Mouse (Mus musculus) midbrain, embryonic 14.5 days (tissue): ENCODE measurements at regions not wholly inside any gene's neighbourhood (a gene's known extent, or its start where the extent isn't known, plus 50 kb on each side); places are given as distances from the start of the nearest gene placed in this dataset.

ENCODE experiments used
- ATAC-seq: fragments of 200-750 bp; cut with Nextera tagmentation; 2 replicates; pipeline ENCODE4 v1.8.0; 2017; ENCODE audit warnings: moderate number of reproducible peaks, moderate library complexity; ENCODE audit not compliant: low FRiP score, low TSS enrichment
- DNase-seq: peaks from one replicate; pipeline ENCODE4 v3.0.0-alpha.2; 2015
- H3K27ac ChIP-seq: fragments of 300-500 bp; sonication (generic); replicated peaks from 2 replicates; pipeline ENCODE4 v1.5.1; 2014; ENCODE audit warnings: mild to moderate bottlenecking, low read depth, low read length, moderate library complexity
- H3K27me3 ChIP-seq: fragments of 300-500 bp; sonication (generic); 2 replicates; pipeline ENCODE4 v1.6.1; 2014; ENCODE audit warnings: low read length, control low read depth, mixed read lengths; ENCODE audit not compliant: control insufficient read depth, insufficient read depth
- H3K36me3 ChIP-seq: fragments of 300-500 bp; sonication (generic); 2 replicates; pipeline ENCODE4 v1.6.1; 2014; ENCODE audit warnings: low read length, control low read depth; ENCODE audit not compliant: control insufficient read depth, insufficient read depth
- H3K4me1 ChIP-seq: fragments of 300-500 bp; sonication (generic); 2 replicates; pipeline ENCODE4 v1.6.1; 2014; ENCODE audit warnings: mild to moderate bottlenecking, antibody characterized with exemption, low read length, control low read depth; ENCODE audit not compliant: control insufficient read depth, insufficient read depth
- H3K4me2 ChIP-seq: fragments of 300-500 bp; sonication (generic); 2 replicates; pipeline ENCODE4 v1.6.1; 2014; ENCODE audit warnings: mild to moderate bottlenecking, low read length, moderate library complexity
- H3K4me3 ChIP-seq: fragments of 300-500 bp; sonication (generic); replicated peaks from 2 replicates; pipeline ENCODE4 v1.5.1; 2014; ENCODE audit warnings: low read depth, low read length
- H3K9ac ChIP-seq: fragments of 300-500 bp; sonication (generic); replicated peaks from 2 replicates; pipeline ENCODE4 v1.6.1; 2014; ENCODE audit warnings: mild to moderate bottlenecking, low read length, moderate library complexity
- H3K9me3 ChIP-seq: fragments of 300-500 bp; sonication (generic); 2 replicates; pipeline ENCODE4 v1.6.1; 2016; ENCODE audit warnings: low read length, control low read depth, mixed read lengths; ENCODE audit not compliant: control insufficient read depth
- WGBS: fragments of 180-500 bp; shearing (Covaris S2); extraction: QIAGEN DNeasy Blood & Tissue Kit; methylation state at CpG from one replicate; pipeline ENCODE4 v1.1.7; 2014; 5-methylcytosine and 5-hydroxymethylcytosine counted together

DNA sequence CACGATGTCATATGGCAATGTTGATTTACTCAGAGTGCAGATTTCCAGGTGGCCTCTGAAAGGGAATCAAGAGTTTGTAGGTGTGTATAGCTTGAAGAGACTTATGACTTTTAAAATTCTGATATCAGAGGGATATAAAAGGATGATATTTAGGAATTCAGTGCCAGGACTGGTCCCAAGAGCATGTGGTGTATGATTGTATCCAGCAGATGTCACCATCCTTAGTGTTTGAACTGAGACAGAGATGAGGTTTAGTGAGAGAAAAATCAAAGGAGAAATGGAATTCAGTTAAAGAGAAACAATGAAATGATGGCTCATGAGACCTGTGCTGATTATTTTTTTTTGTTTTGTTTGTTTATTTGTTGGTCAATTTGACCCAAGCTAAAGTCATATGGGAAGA lies 94.4 kb upstream of the Agtr2 start:
- H3K9me3 ChIP-seq = no peaks in the 10 kb centered on the region
- H3K36me3 ChIP-seq = no peaks in the 10 kb centered on the region
- WGBS = 70% methylated on average over 1 of the region's 1 CpGs
- no peak overlapping the region for H3K4me2 ChIP-seq
- ATAC-seq (no peak), DNase-seq (no peak)
- H3K4me1 ChIP-seq = no peaks in the 10 kb centered on the region
- no peak overlapping the region for H3K27ac ChIP-seq
- H3K9ac ChIP-seq = no peak overlapping the region
- H3K4me3 ChIP-seq = no peak overlapping the region
- no peaks in the 10 kb centered on the region for H3K27me3 ChIP-seq

DNA sequence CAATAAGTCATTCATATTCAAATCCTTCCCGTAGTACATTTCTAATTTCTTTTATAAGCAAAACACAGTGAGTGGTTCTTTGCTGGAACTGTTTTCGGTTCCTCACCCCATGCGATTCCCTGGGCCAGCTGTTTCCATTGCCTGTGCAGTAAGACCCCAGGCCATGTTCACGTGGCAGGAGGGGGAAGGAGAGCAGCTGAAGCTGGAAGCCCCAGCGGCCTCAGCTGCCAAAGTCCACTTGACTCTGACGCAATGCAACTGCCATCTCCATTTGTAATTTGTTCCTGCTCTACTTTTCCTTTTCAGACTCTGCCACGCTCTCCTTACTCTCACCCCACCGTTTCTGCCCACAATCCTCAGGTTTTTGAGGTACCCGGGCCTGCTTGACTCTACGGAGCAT lies 91.1 kb upstream of the Agtr2 start:
- Histone ChIP-seq H3K4me2 (no peak overlapping the region), H3K27me3 (no peaks in the 10 kb centered on the region), H3K4me3 (no peak overlapping the region), H3K4me1 (no peaks in the 10 kb centered on the region), H3K9me3 (no peaks in the 10 kb centered on the region), H3K9ac (no peak overlapping the region), H3K36me3 (no peaks in the 10 kb centered on the region), H3K27ac (no peak overlapping the region)
- ATAC-seq (no peak), DNase-seq (no peak)
- WGBS = 80% methylated on average over 10 of the region's 10 CpGs

DNA sequence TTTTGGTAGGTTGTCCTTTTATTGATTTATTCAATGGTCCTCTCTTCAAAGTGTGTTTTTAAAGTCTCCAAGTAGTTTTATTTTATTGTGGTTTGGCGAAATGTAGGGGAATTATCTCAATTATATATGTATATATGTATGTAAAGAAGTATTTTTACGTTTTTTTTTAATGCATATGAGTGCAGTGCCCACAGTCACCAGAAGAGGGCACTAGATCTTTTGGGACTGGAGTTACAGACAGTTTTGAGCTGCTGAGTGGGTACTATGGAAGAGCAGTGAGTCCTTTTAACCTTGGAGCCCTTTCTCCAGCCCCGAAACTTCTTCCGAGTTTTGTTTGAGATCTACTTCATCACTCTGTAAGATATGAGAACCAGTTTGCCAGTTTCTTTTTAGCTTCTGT lies 59.5 kb upstream of the Agtr2 start:
- H3K27me3 ChIP-seq = no peaks in the 10 kb centered on the region
- DNase-seq = no peak
- H3K9me3 ChIP-seq = no peaks in the 10 kb centered on the region
- no peak overlapping the region for H3K4me3 ChIP-seq
- whole genome bisulfite sequencing = 56% methylated on average over 4 of the region's 4 CpGs
- H3K36me3 ChIP-seq = no peaks in the 10 kb centered on the region
- ATAC-seq = no peak
- no peak overlapping the region for H3K27ac ChIP-seq
- no peak overlapping the region for H3K9ac ChIP-seq
- no peaks in the 10 kb centered on the region for H3K4me1 ChIP-seq
- H3K4me2 ChIP-seq = no peak overlapping the region

DNA sequence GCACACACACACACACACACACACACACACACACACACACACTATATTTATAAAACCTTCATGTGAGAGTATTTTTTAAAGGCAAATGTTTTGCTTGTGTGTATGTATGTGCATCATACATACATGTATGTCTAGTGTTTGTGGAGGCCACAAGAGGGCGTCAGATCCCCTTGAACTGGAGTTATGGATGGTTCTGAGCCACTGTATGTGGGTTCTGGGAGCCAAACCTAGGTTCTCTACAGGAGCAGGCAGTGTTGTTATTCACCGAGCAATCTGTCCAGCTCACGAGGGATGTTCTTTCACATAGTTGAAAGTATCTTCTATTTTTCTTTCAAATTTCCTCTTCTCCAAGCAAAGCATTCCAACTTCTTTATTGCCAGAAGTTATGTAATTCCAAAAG lies 56.3 kb upstream of the Agtr2 start:
- 68% methylated on average over 3 of the region's 3 CpGs for WGBS
- Histone ChIP-seq H3K9me3 (no peaks in the 10 kb centered on the region), H3K4me1 (no peaks in the 10 kb centered on the region), H3K27ac (no peak overlapping the region), H3K27me3 (no peaks in the 10 kb centered on the region), H3K4me2 (no peak overlapping the region), H3K4me3 (no peak overlapping the region), H3K9ac (no peak overlapping the region), H3K36me3 (no peaks in the 10 kb centered on the region)
- no peak for DNase-seq
- no peak for ATAC-seq

- Histone ChIP-seq H3K4me3 (no peak overlapping the region), H3K4me2 (no peak overlapping the region), H3K27ac (no peak overlapping the region), H3K9ac (no peak overlapping the region), H3K4me1 (no peaks in the 10 kb centered on the region), H3K36me3 (no peaks in the 10 kb centered on the region), H3K9me3 (no peaks in the 10 kb centered on the region), H3K27me3 (no peaks in the 10 kb centered on the region)
- DNase-seq = no peak
- no peak for ATAC-seq
Measured at GRCm38 (mm10) chrX:21433501-21433900, 50.8 kb upstream of the Agtr2 start.
